Mouse (Mus musculus): ENCODE results near the gene Eif3i. TPM values are rescaled to one million over a fixed set of nuclear protein-coding genes. Genes with fewer than 3 reads are reported as not detected.

Gene Eif3i
- 163 TPM for polyA plus RNA-seq (2017; shearing (Covaris generic))

DNA sequence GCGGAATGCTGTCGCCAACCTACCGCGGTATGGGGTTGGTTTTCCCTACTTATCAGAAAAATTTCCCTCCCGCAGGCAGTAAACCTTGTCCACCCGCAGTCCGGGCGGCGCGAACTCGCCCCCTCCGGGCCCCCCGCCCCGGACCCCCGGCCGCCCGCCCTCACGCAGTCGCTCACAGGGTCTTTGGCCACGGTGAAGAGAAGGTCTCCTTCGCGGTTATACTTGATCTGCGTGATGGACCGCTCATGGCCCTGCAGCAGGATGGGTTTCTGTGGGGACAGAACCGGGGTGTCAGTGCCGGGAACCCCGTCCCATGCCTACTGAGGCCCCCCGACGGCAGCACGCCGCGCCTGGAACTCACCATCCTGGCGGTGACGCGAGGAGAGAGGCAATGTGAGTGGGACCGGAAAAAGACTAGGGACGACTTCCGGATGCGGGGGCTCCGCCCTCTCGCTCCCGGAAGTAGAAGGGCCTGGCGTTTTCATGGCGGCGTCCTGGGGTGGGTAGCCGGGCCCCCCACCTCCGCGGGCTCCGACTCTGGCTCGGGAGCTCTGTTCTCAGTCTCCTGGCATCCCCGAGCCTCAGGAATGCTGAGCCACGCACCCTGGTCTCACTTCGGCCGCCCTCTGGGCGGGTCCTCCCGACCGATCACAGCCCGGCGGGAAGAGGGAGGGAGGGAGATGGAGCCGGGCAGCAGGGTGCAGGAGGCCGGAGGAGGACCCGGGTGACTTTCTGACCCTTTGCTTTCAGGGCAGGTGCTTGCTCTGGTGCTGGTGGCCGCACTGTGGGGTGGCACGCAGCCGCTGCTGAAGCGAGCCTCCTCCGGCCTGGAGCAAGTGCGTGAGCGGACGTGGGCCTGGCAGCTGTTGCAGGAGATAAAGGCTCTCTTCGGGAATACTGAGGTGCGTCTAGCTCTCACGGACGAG lies at the start of gene Eif3i, which contains the start of gene Tmem234:
TSS of gene Eif3i (minus strand) at position 416 of the 926 bp plus-strand sequence.
TSS of gene Tmem234 (plus strand) at position 436 of the 926 bp plus-strand sequence.

DNA sequence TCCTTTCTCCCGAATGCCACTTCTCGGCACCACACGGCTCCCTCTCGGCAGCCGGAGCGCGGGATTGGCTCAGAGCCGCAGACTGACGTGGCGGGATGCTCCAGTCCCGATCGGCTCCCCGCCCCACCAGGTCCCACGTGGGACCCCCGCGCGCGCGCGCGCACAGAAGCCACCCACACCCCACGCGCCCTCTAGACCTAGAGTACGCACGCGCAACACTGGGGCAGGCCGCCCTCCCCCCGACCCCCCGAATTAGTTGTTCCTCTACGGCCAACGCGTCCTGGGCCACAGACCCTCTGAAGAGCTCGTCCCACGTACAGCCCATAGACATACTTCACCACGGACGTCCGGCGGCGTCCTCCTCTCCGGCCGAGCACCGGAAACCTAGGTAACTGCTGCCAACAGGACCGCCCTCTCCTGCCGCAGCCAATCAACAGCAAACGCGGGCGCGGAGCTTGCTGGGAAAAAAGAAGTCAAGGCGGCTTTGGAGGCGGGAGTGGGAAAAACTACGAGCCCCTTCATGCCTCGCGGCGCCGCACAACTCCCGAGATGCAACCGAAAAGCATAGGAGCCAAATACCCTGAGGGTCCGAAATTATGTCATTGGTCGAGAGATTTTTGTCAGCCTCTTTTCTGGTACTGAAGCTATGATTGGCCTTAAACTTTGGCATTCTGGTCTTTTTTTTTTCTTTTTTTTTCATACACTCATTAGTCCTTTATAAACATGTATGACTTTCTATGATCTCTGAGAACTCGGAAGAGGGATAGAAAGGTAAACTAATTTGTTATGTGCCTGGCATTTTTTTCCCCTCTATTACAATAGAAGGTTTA lies 40.4 kb upstream of the Eif3i start, which contains the start of gene Txlna:
TSS of gene Txlna (minus strand) at position 428 of the 830 bp plus-strand sequence.

DNA sequence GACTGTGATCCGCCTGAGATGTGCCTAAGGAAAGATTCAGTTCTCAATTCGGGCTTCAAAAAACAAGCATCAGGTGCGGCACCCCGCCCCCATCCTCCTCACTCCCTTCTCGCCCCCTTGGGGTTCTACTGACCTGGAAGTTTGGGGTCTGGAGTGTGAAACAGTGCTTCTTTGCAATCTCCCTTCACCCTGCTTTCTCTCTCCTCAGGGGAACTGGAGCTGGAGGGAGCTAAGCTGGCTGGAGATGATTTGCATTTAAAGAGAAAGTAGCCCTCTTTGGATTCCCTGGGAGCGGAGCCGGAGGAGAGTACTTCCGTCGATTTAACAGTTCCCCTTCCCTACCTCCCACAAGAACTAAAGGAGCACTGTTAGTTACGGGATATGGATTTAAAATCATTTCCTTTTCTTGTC lies 23.2 kb upstream of the Eif3i start, which contains the start of gene Ccdc28b:
TSS of gene Ccdc28b (minus strand) at position 267 of the 411 bp plus-strand sequence.

DNA sequence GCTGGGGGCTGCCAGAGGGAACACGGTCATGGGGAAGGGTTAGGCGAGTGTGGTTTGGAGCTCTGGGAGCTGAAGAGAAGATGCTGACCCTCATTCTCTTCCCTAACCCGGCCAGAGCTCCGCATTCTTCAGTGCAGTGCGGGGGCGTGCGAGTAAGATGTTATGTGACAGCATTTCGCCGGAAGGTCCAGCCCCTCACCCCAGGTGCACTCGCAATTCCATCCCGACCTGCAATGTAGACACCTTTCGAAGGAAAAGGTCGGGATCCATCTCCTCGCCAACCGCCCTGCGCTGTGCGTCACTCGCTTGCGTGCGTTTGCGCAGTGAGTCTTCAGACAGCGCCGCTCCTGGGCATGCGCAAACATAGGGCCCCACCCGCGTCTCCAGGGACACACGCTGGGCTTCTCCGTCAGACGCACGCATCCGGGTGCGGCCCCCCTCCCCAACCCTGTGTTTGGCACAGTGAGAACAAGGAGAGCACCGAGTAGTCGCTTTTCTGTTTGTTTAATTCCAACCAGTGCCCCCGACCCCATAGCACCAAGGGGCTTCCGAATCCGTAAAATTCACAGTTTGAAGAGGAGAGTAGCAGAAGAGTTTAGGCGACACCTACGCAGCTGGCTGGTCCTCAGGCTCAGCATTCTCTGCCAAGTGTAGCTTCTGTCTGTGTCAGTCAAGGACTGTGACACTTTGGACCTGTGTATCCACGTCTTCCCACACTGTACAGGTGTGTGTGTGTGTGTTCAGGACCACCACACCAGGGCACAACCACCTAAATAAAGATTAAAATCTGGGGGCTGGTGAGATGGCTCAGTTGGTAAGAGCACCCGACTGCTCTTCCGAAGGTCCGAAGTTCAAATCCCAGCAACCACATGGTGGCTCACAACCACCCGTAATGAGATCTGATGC lies 18.6 kb upstream of the Eif3i start, which contains the start of gene Iqcc:
TSS of gene Iqcc (minus strand) at position 314 of the 906 bp plus-strand sequence.

DNA sequence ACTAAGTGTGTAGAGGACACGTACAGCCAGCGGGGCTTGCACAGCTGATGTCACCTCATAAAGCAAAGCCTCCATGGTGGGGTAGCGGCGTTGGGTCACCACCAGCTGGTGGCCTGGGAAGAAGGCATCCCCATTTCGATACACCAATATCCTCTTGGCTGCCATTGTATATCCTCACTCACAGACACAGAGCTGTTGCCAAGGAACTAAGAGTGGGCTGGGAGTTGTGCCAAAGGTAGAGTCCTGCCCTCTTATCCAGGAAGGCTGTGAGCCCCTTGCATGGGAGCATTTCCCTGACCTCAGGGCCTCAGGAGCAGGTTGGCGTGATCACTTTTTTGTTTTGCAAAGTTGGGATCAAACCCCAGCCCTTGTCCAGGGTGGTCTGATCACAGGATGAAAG lies 13.6 kb upstream of the Eif3i start, which contains the start of gene Dcdc2b:
TSS of gene Dcdc2b (minus strand) at position 165 of the 400 bp plus-strand sequence.

DNA sequence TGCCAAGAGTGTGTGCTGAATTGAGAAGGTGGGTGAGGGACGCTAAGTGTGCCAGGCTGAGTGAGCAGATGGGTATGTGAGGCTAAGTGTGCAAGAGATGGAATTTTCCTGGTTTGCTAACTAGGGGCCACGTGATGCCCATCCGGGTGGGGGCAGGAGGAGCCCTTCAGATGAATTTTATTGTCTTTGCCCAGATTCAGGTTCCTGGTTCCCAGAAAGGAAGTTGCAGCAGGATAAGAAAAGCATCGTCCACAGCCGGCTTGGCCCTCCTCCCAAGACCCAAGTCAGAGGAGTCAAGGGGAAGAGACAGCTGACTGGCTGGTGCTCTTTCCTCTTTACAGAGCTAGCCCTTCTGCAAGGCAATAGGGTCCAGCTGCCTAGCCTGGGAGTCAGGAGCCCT lies 22.0 kb downstream of the Eif3i start, which contains the start of gene Fam167b:
TSS of gene Fam167b (minus strand) at position 84 of the 400 bp plus-strand sequence.

DNA sequence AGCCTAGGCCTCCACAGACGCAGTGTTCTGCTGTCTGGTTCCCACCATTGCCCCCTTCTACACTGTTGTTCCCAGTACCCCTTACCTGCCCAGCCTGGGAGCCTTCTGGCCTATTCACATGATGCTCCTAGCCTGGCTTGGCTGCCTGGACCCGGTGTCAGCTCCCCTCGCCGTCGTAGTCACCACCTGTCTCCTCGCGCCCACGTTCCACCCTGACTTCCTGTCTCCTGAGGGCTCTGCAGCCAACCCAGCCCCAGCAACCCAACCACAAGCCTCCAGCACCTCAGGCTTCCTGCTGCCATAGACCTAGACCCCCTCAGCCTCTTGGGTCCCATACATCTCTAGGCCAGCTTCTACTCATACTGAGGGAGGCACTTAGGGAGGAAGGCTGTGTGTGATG lies 27.0 kb downstream of the Eif3i start, which contains the start of gene Lck:
TSS of gene Lck (minus strand) at position 212 of the 400 bp plus-strand sequence.

DNA sequence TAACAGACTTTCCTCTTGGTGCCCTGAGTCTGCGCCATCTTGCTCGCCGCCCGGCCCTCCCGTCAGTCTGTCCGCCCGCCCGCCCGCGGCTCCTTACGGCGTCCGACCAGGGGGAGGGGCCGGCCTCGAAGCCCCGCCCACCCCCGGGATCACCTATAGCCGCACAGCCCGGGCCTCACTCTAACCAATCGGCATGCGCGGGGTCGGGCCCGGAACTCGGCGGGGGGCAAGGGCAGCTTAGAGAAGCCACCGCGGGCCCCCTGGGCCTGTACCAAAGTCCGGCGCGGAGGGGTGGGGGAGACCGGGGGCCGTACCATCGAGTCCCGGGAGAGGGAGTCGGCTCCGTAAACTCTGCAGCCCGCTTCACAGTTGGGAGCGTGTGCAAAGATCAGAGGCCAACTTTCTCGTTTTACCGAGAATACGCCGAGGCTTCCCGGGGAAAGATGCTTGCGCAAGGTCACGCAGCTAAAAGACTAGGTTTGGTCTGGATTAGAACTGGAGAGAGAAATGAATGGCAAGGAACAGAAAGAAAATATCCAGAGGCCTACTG lies 57.8 kb downstream of the Eif3i start, which contains the start of gene Hdac1:
TSS of gene Hdac1 (minus strand) at position 122 of the 550 bp plus-strand sequence.

Other genes with a start within 250 kb of the Eif3i start
- gene Zbtb8a, start 222.5 kb downstream of the Eif3i start, polyA plus RNA-seq (2017; shearing (Covaris generic)), result 9.9 TPM
- gene Zbtb8b, start 159.8 kb downstream of the Eif3i start, polyA plus RNA-seq (2017; shearing (Covaris generic)), result 0.36 TPM
- 34.0 TPM for gene Bsdc1, start 139.1 kb downstream of the Eif3i start, polyA plus RNA-seq (2017; shearing (Covaris generic))
- not detected for gene Tssk3, start 109.6 kb downstream of the Eif3i start, polyA plus RNA-seq (2017; shearing (Covaris generic))
- gene Fam229a, start 109.5 kb downstream of the Eif3i start, polyA plus RNA-seq (2017; shearing (Covaris generic)), result not detected
- gene Marcksl1, start 87.1 kb downstream of the Eif3i start, polyA plus RNA-seq (2017; shearing (Covaris generic)), result 33.6 TPM
- 329 TPM for gene Hdac1, start 57.9 kb downstream of the Eif3i start, polyA plus RNA-seq (2017; shearing (Covaris generic))
- 1,521 TPM for gene Lck, start 27.0 kb downstream of the Eif3i start, polyA plus RNA-seq (2017; shearing (Covaris generic))
- gene Fam167b, start 22.1 kb downstream of the Eif3i start, polyA plus RNA-seq (2017; shearing (Covaris generic)), result 0.36 TPM
- gene Tmem234, start within 50 bp of the Eif3i start, polyA plus RNA-seq (2017; shearing (Covaris generic)), result 227 TPM
- gene Dcdc2b, start 13.6 kb upstream of the Eif3i start, polyA plus RNA-seq (2017; shearing (Covaris generic)), result 7.7 TPM
- 41.4 TPM for gene Iqcc, start 18.5 kb upstream of the Eif3i start, polyA plus RNA-seq (2017; shearing (Covaris generic))
- gene Ccdc28b, start 23.3 kb upstream of the Eif3i start, polyA plus RNA-seq (2017; shearing (Covaris generic)), result 22.7 TPM
- 66.2 TPM for gene Txlna, start 40.4 kb upstream of the Eif3i start, polyA plus RNA-seq (2017; shearing (Covaris generic))
- 19.5 TPM for gene Kpna6, start 72.1 kb upstream of the Eif3i start, polyA plus RNA-seq (2017; shearing (Covaris generic))
- gene Tmem39b, start 96.2 kb upstream of the Eif3i start, polyA plus RNA-seq (2017; shearing (Covaris generic)), result 19.5 TPM
- gene Khdrbs1, start 141.7 kb upstream of the Eif3i start, polyA plus RNA-seq (2017; shearing (Covaris generic)), result 181 TPM
- 443 TPM for gene Ptp4a2, start 210.6 kb upstream of the Eif3i start, polyA plus RNA-seq (2017; shearing (Covaris generic))